Mouse (Mus musculus): Measurements from ENCODE around the gene L1cam. TPM values are rescaled to one million over a fixed set of nuclear protein-coding genes. Genes with fewer than 3 reads are reported as not detected.
A peak's percentile ranks its signal among the peaks of the same experiment; 100 is the strongest.

L1cam gene
- polyA plus RNA-seq, 1 experiment from 2014 or later, result 7.2 TPM

DNA sequence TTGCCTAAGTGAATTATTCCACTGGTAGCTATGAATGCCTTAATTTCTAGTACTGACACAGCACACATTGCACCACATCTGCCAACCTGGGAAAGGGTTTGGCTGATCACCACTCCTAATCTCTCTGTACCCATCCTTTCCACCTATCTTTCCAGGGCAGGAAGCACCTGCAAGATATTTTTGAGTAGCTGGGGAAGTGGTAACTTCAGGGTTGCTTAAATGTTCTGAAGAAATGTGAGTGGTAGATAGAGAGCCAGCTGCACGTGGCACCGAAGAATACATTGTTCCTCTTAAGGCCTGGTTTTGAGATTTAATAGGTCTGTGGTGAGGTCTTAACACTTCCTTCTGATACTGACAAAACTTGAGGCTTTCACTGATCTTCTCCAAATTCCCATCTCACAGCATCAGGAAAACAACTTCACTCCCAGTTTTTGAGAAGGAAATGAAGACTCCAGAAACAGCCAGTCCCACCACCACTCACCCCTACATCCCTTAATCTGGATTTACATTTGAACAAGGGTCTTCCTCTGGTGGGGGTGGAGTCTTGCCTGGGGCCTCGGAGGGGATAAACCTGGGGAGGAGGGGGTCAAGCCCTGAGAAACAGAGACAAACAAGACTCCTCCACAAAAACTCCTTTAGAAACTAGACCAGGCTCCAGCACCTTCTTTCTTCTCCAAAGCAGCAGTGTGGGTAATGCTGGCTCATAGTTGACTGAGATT is 79.2 kb downstream of the L1cam start:
- Histone ChIP-seq H3K4me2 (replicated peaks) (no peak overlapping the region), H3K4me1 (no peaks in the 10 kb centered on the region), H3K9me3 (no peaks in the 10 kb centered on the region), H3K27me3 (no peaks in the 10 kb centered on the region), H3K4me3 (no peak overlapping the region), H3K9ac (no peak overlapping the region), H3K27ac (no peak overlapping the region), H3K36me3 (no peaks in the 10 kb centered on the region)
- 50% methylated on average over 3 of the region's 3 CpGs for WGBS
- no peak for ATAC-seq (ENCODE audit: insufficient number of reproducible peaks, insufficient read depth, low FRiP score, low TSS enrichment)

DNA sequence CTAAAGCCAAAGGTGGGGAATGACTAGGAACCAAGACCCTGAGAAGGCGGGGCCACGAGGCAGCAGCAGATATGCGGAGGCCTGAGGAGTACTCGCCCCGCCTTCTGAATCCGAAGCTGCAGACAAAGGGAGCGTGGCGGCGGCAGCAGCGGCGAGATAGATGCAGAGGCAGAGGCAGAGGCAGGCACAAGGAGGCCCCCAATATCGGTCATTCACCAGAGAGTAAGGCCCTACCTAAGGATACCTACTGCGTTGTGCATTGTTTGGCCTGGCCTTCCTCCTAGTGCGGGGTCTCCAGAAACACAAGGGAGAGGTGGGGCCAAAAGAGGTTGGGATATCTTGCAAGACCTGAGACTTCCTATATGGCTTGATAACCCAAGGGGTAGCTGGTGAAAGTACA is 80.8 kb downstream of the L1cam start:
- Histone ChIP-seq H3K4me1 (no peaks in the 10 kb centered on the region), H3K36me3 (no peaks in the 10 kb centered on the region), H3K4me3 (peak overlapping the region; percentile 36), H3K27ac (no peak overlapping the region), H3K4me2 (replicated peaks) (peak overlapping the region; percentile 40), H3K27me3 (no peaks in the 10 kb centered on the region), H3K9me3 (no peaks in the 10 kb centered on the region), H3K9ac (peak overlapping the region; percentile 43; the same call in 1 of the 2 replicates)
- 17% methylated on average over 14 of the region's 14 CpGs for WGBS
- ATAC-seq (ENCODE audit: insufficient number of reproducible peaks, insufficient read depth, low FRiP score, low TSS enrichment), result peak; percentile 60; the same call in 1 of the 2 replicates

DNA sequence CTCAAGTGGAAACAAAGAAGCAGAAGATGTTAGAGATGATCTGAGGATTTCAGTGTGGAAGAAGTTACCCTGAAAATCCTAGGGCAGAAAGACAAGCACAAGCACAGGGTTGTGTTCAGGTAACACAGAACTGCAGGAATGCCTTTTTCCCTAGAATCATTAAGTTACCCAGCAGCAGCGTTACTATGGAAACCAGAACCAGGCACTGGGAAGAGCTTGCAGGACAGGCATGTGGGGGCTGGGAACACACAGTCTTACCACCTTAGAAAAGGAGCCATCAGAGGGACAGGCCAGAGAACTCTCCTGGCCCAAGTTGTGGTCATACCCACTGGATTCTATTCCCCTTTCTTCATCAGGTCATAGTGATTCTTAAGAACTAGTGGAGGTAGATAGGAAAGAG is 90.1 kb downstream of the L1cam start:
- H3K9me3 ChIP-seq, result no peaks in the 10 kb centered on the region
- WGBS, result 47% methylated on average over 1 of the region's 1 CpGs
- H3K36me3 ChIP-seq, result no peaks in the 10 kb centered on the region
- no peak for ATAC-seq (ENCODE audit: insufficient number of reproducible peaks, insufficient read depth, low FRiP score, low TSS enrichment)
- H3K4me3 ChIP-seq, result no peak overlapping the region
- no peak overlapping the region for H3K27ac ChIP-seq
- H3K27me3 ChIP-seq, result no peaks in the 10 kb centered on the region
- H3K9ac ChIP-seq, result no peak overlapping the region
- H3K4me2 ChIP-seq (replicated peaks), result no peak overlapping the region
- no peaks in the 10 kb centered on the region for H3K4me1 ChIP-seq

Other genes starting within 250 kb of the L1cam start
- gene Pnck, start 236.0 kb downstream of the L1cam start, polyA plus RNA-seq (2016; fragmentation: Nextera tagmentation; extraction: Ambion mirVana), result 13.1 and 13.5 TPM in 2 replicates
- 8.3 and 9.0 TPM in 2 replicates for gene Slc6a8, start 223.0 kb downstream of the L1cam start, polyA plus RNA-seq (2016; fragmentation: Nextera tagmentation; extraction: Ambion mirVana)
- 164 and 171 TPM in 2 replicates for gene Bcap31, start 179.9 kb downstream of the L1cam start, polyA plus RNA-seq (2016; fragmentation: Nextera tagmentation; extraction: Ambion mirVana)
- 14.9 and 15.1 TPM in 2 replicates for gene Abcd1, start 179.5 kb downstream of the L1cam start, polyA plus RNA-seq (2016; fragmentation: Nextera tagmentation; extraction: Ambion mirVana)
- 0.24 and 0.29 TPM in 2 replicates for gene Plxnb3, start 139.0 kb downstream of the L1cam start, polyA plus RNA-seq (2016; fragmentation: Nextera tagmentation; extraction: Ambion mirVana)
- gene Srpk3, start 121.7 kb downstream of the L1cam start, polyA plus RNA-seq (2016; fragmentation: Nextera tagmentation; extraction: Ambion mirVana), result 5.6 and 9.6 TPM in 2 replicates
- gene Idh3g, start 109.2 kb downstream of the L1cam start, polyA plus RNA-seq (2016; fragmentation: Nextera tagmentation; extraction: Ambion mirVana), result 161 and 172 TPM in 2 replicates
- 140 and 143 TPM in 2 replicates for gene Ssr4, start 109.1 kb downstream of the L1cam start, polyA plus RNA-seq (2016; fragmentation: Nextera tagmentation; extraction: Ambion mirVana)
- gene Pdzd4, start 71.1 kb downstream of the L1cam start, polyA plus RNA-seq (2016; fragmentation: Nextera tagmentation; extraction: Ambion mirVana), result 1.7 and 2.1 TPM in 2 replicates
- 0.10 and 0.14 TPM in 2 replicates for gene Avpr2, start 4.0 kb downstream of the L1cam start, polyA plus RNA-seq (2016; fragmentation: Nextera tagmentation; extraction: Ambion mirVana)
- gene Arhgap4, start 25.8 kb upstream of the L1cam start, polyA plus RNA-seq (2016; fragmentation: Nextera tagmentation; extraction: Ambion mirVana), result 2.7 and 3.0 TPM in 2 replicates
- gene Naa10, start 25.8 kb upstream of the L1cam start, polyA plus RNA-seq (2016; fragmentation: Nextera tagmentation; extraction: Ambion mirVana), result 136 and 147 TPM in 2 replicates
- 19.7 and 24.7 TPM in 2 replicates for gene Renbp, start 34.7 kb upstream of the L1cam start, polyA plus RNA-seq (2016; fragmentation: Nextera tagmentation; extraction: Ambion mirVana)
- 71.0 and 71.3 TPM in 2 replicates for gene Hcfc1, start 70.3 kb upstream of the L1cam start, polyA plus RNA-seq (2016; fragmentation: Nextera tagmentation; extraction: Ambion mirVana)
- gene Irak1, start 127.8 kb upstream of the L1cam start, polyA plus RNA-seq (2016; fragmentation: Nextera tagmentation; extraction: Ambion mirVana), result 61.1 and 64.6 TPM in 2 replicates
- not detected in 2 replicates for gene Opn1mw, start 231.4 kb upstream of the L1cam start, polyA plus RNA-seq (2016; fragmentation: Nextera tagmentation; extraction: Ambion mirVana)
- gene Mecp2, start 239.3 kb upstream of the L1cam start, polyA plus RNA-seq (2016; fragmentation: Nextera tagmentation; extraction: Ambion mirVana), result 14.8 and 15.6 TPM in 2 replicates

Data from embryonic facial prominence, embryonic 12.5 days (tissue).